Mouse (Mus musculus) 416B (cell line): Measurements from ENCODE around the gene Dnajc16.

Experiments
- DNase-seq: peaks from one replicate; pipeline ENCODE4 v3.0.0; 2011; ENCODE audit warnings: low read depth

The Dnajc16 gene

GRCm38 (mm10) chr4:141796356-141796755 lies 5.6 kb upstream of the Dnajc16 start:
- DNase-seq: no peak

GRCm38 (mm10) chr4:141794152-141794535 lies 3.4 kb upstream of the Dnajc16 start:
- no peak for DNase-seq

- DNase-seq: peak; percentile 99
Measured at GRCm38 (mm10) chr4:141793282-141794151, 2.8 kb upstream of the Dnajc16 start, which contains the start of gene Casp9. Casp9 (plus strand) TSS chr4:141793612.

- DNase-seq: peak; percentile 90
Measured at GRCm38 (mm10) chr4:141792554-141793281, 2.0 kb upstream of the Dnajc16 start.

GRCm38 (mm10) chr4:141791951-141792350 lies 1.2 kb upstream of the Dnajc16 start:
- DNase-seq: no peak

GRCm38 (mm10) chr4:141791486-141791885 lies 755 bp upstream of the Dnajc16 start:
- no peak for DNase-seq

- DNase-seq: peak; percentile 45
Measured at GRCm38 (mm10) chr4:141789564-141790218, 1.0 kb downstream of the Dnajc16 start.

- DNase-seq: no peak
Measured at GRCm38 (mm10) chr4:141787462-141787861, 3.3 kb downstream of the Dnajc16 start.

GRCm38 (mm10) chr4:141787046-141787445 lies 3.7 kb downstream of the Dnajc16 start:
- no peak for DNase-seq

GRCm38 (mm10) chr4:141786141-141786540 lies 4.6 kb downstream of the Dnajc16 start:
- no peak for DNase-seq

- peak; percentile 38 for DNase-seq
Measured at GRCm38 (mm10) chr4:141784835-141785234, 5.9 kb downstream of the Dnajc16 start.

GRCm38 (mm10) chr4:141781201-141781985 lies 9.3 kb downstream of the Dnajc16 start:
- DNase-seq: no peak

GRCm38 (mm10) chr4:141779828-141780227 lies 10.9 kb downstream of the Dnajc16 start:
- DNase-seq: no peak

GRCm38 (mm10) chr4:141773019-141773418 lies 17.7 kb downstream of the Dnajc16 start:
- DNase-seq: peak; percentile 24

GRCm38 (mm10) chr4:141771823-141772222 lies 18.9 kb downstream of the Dnajc16 start:
- peak; percentile 89 for DNase-seq

- no peak for DNase-seq
Measured at GRCm38 (mm10) chr4:141769501-141770160, 21.1 kb downstream of the Dnajc16 start.

GRCm38 (mm10) chr4:141767353-141768036 lies 23.2 kb downstream of the Dnajc16 start:
- no peak for DNase-seq

GRCm38 (mm10) chr4:141766668-141767352 lies 23.9 kb downstream of the Dnajc16 start:
- no peak for DNase-seq

GRCm38 (mm10) chr4:141766316-141766667 lies 24.4 kb downstream of the Dnajc16 start:
- DNase-seq: no peak

GRCm38 (mm10) chr4:141765008-141765407 lies 25.7 kb downstream of the Dnajc16 start:
- DNase-seq: no peak
